Mouse (Mus musculus): ENCODE data around the gene Gm45808.
A peak's percentile ranks its signal among the peaks of the same experiment; 100 is the strongest.
"Not testable (repeated sequence)": the region's sequence is repeated elsewhere in the genome, so short reads cannot be mapped to it uniquely, and the experiment has no call there.

Gm45808 gene

GRCm38 (mm10) chr7:45509181-45509882 is 22.7 kb upstream of the Gm45808 start:
- DNase-seq (ENCODE audit: low spot score in 2 of 2), result no peak

GRCm38 (mm10) chr7:45508561-45508960 is 21.9 kb upstream of the Gm45808 start:
- no peak for DNase-seq (ENCODE audit: low spot score in 2 of 2)

- no peak for DNase-seq (ENCODE audit: low spot score in 2 of 2)
Observed at GRCm38 (mm10) chr7:45507583-45507982, 21.0 kb upstream of the Gm45808 start.

GRCm38 (mm10) chr7:45498427-45498826 is 11.8 kb upstream of the Gm45808 start:
- DNase-seq (ENCODE audit: low spot score in 2 of 2), result no peak

DNA sequence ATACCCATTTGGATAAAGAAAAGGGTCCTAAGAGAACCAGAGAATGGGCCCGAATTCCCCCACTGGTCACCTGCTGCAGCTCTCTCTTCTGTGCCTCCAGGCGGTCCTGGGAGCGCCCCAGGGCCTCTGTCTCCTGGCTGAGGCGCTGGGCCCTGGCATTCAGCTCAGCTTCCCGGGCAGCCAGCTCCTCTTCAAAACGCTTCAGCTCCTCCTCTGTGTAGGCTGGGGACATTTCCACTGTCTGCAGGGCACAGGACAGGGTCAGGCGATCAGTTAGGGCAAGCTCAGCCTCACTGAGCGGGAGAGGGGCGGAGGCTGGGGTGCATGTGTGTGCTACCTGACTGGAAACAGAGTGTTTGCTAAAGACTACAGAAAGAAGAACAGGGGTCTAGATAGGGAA is 7.9 kb upstream of the Gm45808 start:
- no peak for DNase-seq (ENCODE audit: low spot score in 2 of 2)

DNA sequence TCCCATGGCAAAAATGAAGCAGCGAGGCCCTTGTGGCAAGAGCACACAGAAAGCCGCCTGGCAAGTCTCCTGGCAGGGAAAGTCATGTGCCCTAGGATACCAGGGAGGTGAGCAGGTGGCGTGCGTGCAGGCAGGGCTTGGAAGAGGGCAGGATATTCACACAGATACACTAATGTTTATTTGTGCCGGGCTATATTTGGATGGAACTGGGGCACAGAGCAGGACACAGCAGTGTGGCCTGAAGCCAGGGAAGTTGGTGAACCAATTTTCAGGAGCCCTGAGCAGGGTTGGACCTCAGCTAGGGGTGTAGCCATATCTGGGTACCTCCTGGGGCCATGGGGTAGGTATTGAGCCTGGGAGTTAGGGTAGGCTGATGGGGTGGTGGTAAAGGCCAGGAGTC is 6.3 kb upstream of the Gm45808 start:
- no peak for DNase-seq (ENCODE audit: low spot score in 2 of 2)

DNA sequence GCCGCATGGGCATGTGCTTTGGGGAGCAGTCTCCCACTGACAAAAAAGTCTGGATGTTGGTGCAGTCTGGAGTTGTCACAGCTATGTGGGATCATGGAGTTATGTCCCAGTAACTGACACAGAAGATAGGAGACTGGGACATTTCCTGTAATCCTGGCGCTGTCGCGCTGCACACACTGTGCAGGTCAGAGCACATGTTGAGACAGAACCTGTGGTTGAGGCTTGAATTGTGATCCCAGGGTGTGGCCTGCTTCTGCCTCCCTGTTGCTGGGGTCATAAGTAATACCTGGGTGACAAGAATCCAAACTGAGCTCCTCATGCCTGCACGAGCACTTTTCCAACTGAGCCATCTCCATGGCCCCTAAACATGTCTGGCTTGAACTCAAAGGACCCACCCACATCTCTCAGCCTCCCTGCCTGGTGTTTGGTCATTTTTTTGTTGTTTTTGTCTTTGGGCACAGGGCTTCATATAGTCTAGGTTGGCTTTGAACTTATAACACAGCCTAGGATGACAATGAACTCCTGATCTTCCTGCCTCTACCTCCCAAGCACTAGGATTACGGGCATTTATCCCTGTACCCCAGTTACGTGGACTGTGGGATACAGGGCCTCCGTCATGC is 5.7 kb upstream of the Gm45808 start:
- no peak for DNase-seq (ENCODE audit: low spot score in 2 of 2)

- DNase-seq (ENCODE audit: low spot score in 2 of 2), result no peak
Observed at GRCm38 (mm10) chr7:45491264-45491663, 4.7 kb upstream of the Gm45808 start.

DNA sequence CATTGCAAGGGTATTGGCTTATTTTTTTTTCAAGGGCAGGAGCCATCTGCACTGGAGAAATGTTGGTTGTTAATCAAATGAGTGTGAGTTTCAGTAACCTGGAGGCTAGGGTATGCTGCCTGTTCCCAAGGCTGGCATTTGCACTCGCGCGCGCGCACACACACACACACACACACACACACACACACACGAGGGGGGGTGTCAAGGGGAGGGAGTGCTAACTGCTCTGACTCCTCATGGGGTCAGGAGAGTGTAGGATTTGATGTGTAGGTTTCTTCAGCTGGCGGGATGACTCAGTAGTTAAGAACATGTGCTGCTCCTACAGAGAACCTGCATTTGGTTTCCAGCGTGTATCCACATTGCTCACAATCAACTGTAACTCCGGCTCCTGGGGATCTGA is 4.2 kb upstream of the Gm45808 start:
- peak in 1 of 2 experiments; percentile 20 for DNase-seq (ENCODE audit: low spot score in 2 of 2)

GRCm38 (mm10) chr7:45489578-45489977 is 3.0 kb upstream of the Gm45808 start:
- DNase-seq (ENCODE audit: low spot score in 2 of 2), result no peak

- DNase-seq (ENCODE audit: low spot score in 2 of 2), result no peak
Observed at GRCm38 (mm10) chr7:45488293-45489204, 1.9 kb upstream of the Gm45808 start, which contains the start of gene Dhdh. TSS of gene Dhdh (minus strand) at chr7:45488805.

- DNase-seq (ENCODE audit: low spot score in 2 of 2), result no peak
Observed at GRCm38 (mm10) chr7:45487861-45488292, 1.3 kb upstream of the Gm45808 start.

- DNase-seq (ENCODE audit: low spot score in 2 of 2), result no peak
Observed at GRCm38 (mm10) chr7:45486158-45486557, 453 bp downstream of the Gm45808 start.

GRCm38 (mm10) chr7:45484985-45485384 is 1.6 kb downstream of the Gm45808 start:
- not testable (repeated sequence) for DNase-seq (ENCODE audit: low spot score in 2 of 2)

DNA sequence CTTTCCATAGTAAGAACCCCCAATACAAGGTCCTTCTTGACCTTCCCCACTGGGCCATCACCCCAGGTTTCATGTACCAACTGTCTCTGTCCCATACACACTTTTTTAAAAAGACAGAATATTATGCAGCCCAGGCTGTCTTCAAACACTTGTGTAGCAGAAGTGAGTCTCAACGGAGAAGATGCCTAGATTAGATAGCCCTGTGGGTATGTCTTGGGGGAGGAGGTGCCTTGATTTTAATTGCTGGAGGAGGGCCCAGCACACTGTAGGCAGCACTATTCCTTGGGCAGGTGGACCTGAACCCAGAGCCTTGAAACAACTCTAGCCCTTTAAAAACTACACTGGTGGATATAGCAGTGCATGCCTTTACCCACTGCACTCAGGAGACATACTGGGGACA is 4.4 kb downstream of the Gm45808 start:
- DNase-seq (ENCODE audit: low spot score in 2 of 2), result no peak

- peak; percentile 56 to 72 for DNase-seq (ENCODE audit: low spot score in 2 of 2)
Observed at GRCm38 (mm10) chr7:45481374-45481927, 5.2 kb downstream of the Gm45808 start, which contains the start of gene Tulp2. TSS of gene Tulp2 (plus strand) at chr7:45481877.

GRCm38 (mm10) chr7:45480310-45480709 is 6.3 kb downstream of the Gm45808 start:
- not testable (repeated sequence) for DNase-seq (ENCODE audit: low spot score in 2 of 2)

DNA sequence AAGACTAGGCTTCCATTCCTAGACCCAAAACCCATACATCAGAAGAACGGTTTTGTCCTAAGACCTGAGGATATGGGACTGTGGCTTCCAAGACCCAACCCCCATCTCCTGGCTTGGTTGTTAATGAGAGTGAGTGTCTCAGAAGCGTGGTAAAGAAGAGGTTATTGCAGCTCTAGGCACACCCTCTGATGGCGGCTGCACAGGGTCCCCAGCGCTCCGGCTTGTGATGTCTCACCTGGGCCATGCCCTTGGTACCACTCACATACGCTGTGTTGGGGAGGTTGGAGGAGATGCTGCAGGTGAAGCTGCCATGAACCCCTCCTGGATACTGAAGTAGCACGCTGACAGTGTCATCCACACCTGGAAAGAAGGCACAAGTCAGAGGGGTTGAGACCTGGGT is 7.8 kb downstream of the Gm45808 start:
- no peak for DNase-seq (ENCODE audit: low spot score in 2 of 2)

DNA sequence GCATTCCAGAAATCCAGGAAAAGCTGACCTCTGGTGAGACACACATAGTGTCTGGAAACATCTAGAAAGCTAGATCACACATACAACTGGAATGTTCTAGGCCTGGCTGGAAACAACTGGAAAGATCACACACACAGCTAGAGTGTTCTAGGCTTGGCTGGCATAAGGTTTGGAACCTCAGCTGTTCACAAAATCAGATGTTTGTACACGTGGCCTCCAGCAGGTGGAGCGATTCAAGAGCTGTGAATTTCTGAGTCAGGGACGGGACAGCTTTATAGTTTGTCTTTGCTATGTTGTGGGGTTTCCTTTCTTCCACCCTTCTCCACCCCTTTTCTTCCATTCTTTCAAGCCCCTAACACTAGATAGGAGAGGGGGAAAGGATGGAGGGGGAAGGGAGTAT is 9.6 kb downstream of the Gm45808 start:
- DNase-seq (ENCODE audit: low spot score in 2 of 2), result no peak

GRCm38 (mm10) chr7:45476453-45476852 is 10.2 kb downstream of the Gm45808 start:
- no peak for DNase-seq (ENCODE audit: low spot score in 2 of 2)

DNA sequence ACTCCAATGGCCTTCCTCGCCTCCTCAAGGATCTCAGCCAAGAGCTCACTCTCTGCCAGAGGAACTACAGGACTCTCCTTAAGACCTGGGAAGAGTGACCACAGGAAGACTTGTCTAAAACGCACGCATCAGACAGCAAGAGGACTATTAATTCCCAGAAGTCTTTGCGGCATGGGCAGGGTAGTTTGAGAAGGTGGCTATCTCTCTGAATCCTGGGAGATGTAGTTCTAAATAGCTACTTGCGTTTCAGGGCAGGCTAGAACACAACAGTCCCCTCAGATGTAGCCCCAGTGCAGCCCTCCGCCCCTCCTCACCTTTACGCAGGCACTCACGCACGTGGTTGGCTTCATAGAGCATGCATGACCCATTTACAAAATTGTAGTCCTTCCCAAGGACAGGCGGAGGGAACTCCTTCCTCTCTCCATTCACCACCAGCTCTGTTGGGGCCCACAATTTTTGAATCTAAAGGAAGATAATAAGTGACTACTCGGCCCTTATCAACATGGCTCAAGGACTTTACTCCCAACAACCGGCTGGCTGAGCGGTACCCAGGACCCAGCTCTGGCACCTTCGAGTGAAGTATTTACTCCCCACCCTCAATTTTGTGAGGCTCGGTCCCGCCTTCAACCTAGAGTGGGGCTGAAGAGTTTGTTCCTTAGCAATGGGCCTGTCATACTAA is 11.2 kb downstream of the Gm45808 start:
- no peak for DNase-seq (ENCODE audit: low spot score in 2 of 2)
